In genomic region chr4:103179581-103179980, GRCm38 (mm10) we compare ENCODE assay signal across 12 mouse cellular contexts. TPM values are rescaled to one million over a fixed set of nuclear protein-coding genes. Genes with fewer than 3 reads are reported as not detected.
A peak's percentile ranks its signal among the peaks of the same experiment; 100 is the strongest.
DNase-seq lines count a peak whose midpoint lies in the region; ATAC-seq and TF ChIP-seq lines count a peak whose summit lies in the region.
"Had no signal": no experiment of that assay in that cellular context is flagged by ENCODE, and none has a peak within 500 bp of the region (broad histone marks: within the 10 kb centered on the region; RNA-seq: fewer than 3 reads in every experiment).

No protein-coding gene starts in this region.

- H3K9ac ChIP-seq in midbrain, embryonic 11.5 days (ENCODE audit: low read length), result no peak overlapping the region
- no peak overlapping the region for H3K9ac ChIP-seq in kidney, embryonic 16.5 days (replicated peaks; ENCODE audit: low read length)
- H3K9ac ChIP-seq: liver, embryonic 13.5 days; midbrain, embryonic 13.5 days had no signal

- 75% methylated on average over 3 of the region's 3 CpGs for WGBS in kidney, adult 2 months
- WGBS in midbrain, embryonic 11.5 days, result 82% methylated on average over 3 of the region's 3 CpGs
- 77% methylated on average over 3 of the region's 3 CpGs for WGBS in kidney, embryonic 16.5 days

- no peak for TF ChIP-seq CTCF in kidney, adult 2 months (conservative IDR thresholded peaks at IDR 0.05; ENCODE audit: insufficient read depth, insufficient read length, low read depth, low read length)
- no peak for TF ChIP-seq CTCF in brain, embryonic 14.5 days (IDR thresholded peaks at IDR 0.05; ENCODE audit: borderline replicate concordance, extremely low read depth, insufficient read depth, insufficient read length)

- no peak for TF ChIP-seq POLR2A in kidney, adult 2 months (IDR thresholded peaks at IDR 0.05; ENCODE audit: low read depth, low read length)
- no peak for TF ChIP-seq POLR2A in brain, embryonic 14.5 days (IDR thresholded peaks at IDR 0.05; ENCODE audit: borderline replicate concordance, extremely low read depth, insufficient read depth, insufficient read length, poor library complexity, severe bottlenecking)

- H3K27ac ChIP-seq in kidney, adult 2 months (ENCODE audit: insufficient read depth, low read depth, low read length), result no peak overlapping the region
- no peak overlapping the region for H3K27ac ChIP-seq in midbrain, embryonic 11.5 days (ENCODE audit: low read depth, low read length)
- H3K27ac ChIP-seq in kidney, embryonic 16.5 days (ENCODE audit: low read length), result no peak overlapping the region
- H3K27ac ChIP-seq: liver, embryonic 13.5 days; midbrain, embryonic 13.5 days had no signal

- H3K4me1 ChIP-seq in kidney, adult 2 months (ENCODE audit: control insufficient read depth, insufficient read depth, low read length), result peaks cover 3% of the 10 kb centered on the region; the same call in 1 of the 2 replicates
- no peaks in the 10 kb centered on the region for H3K4me1 ChIP-seq in midbrain, embryonic 11.5 days (ENCODE audit: control insufficient read depth, insufficient read depth, low read length)
- H3K4me1 ChIP-seq in kidney, embryonic 16.5 days (ENCODE audit: insufficient read depth, low read length), result peaks cover 11% of the 10 kb centered on the region; the same call in 1 of the 2 replicates
- H3K4me1 ChIP-seq: liver, embryonic 13.5 days had no signal

- no peak for DNase-seq in frontal cortex, postnatal 14 days (ENCODE audit: low spot score in 2 of 2)
- peak; percentile 13 for DNase-seq in kidney, adult 2 months
- DNase-seq in kidney, adult 8-10 months, result no peak
- DNase-seq in brain, embryonic 14.5 days (ENCODE audit: low read depth), result peak; percentile 65
- DNase-seq in skeletal muscle tissue, adult 2 months (ENCODE audit: low read depth, low spot score), result peak; percentile 15
- no peak for DNase-seq in midbrain, embryonic 11.5 days (ENCODE audit: low spot score, missing footprints)
- DNase-seq: cerebellum, adult 9-11 months; liver, embryonic 13.5 days; thymus, postnatal 25 days had no signal

- no peaks in the 10 kb centered on the region for H3K36me3 ChIP-seq in kidney, adult 2 months (ENCODE audit: control insufficient read depth, insufficient read depth, low read length)
- no peaks in the 10 kb centered on the region for H3K36me3 ChIP-seq in midbrain, embryonic 11.5 days (ENCODE audit: control insufficient read depth, insufficient read depth, low read length)
- peaks cover 15% of the 10 kb centered on the region; the same call in 1 of the 2 replicates for H3K36me3 ChIP-seq in kidney, embryonic 16.5 days (ENCODE audit: insufficient read depth, low read length)

- no peaks in the 10 kb centered on the region for H3K9me3 ChIP-seq in midbrain, embryonic 11.5 days (ENCODE audit: control insufficient read depth, low read length)
- H3K9me3 ChIP-seq in kidney, embryonic 16.5 days (ENCODE audit: low read length), result no peaks in the 10 kb centered on the region
- H3K9me3 ChIP-seq: liver, embryonic 13.5 days; midbrain, embryonic 13.5 days had no signal

- H3K4me2 ChIP-seq in midbrain, embryonic 11.5 days, result no peak overlapping the region
- H3K4me2 ChIP-seq in kidney, embryonic 16.5 days (replicated peaks; ENCODE audit: low read depth, low read length), result no peak overlapping the region
- H3K4me2 ChIP-seq: liver, embryonic 13.5 days; midbrain, embryonic 13.5 days had no signal

- H3K27me3 ChIP-seq in kidney, adult 2 months (replicated peaks; ENCODE audit: control insufficient read depth, insufficient read depth, low read length), result no peaks in the 10 kb centered on the region
- no peaks in the 10 kb centered on the region for H3K27me3 ChIP-seq in midbrain, embryonic 11.5 days (ENCODE audit: control insufficient read depth, insufficient read depth, low read length)
- no peaks in the 10 kb centered on the region for H3K27me3 ChIP-seq in kidney, embryonic 16.5 days (ENCODE audit: insufficient read depth, low read length)
- H3K27me3 ChIP-seq: liver, embryonic 13.5 days; midbrain, embryonic 13.5 days had no signal

- no peak overlapping the region for H3K4me3 ChIP-seq in kidney, adult 2 months (ENCODE audit: insufficient read depth, low read depth, low read length)
- H3K4me3 ChIP-seq in midbrain, embryonic 11.5 days (ENCODE audit: low read depth, low read length), result no peak overlapping the region
- H3K4me3 ChIP-seq in kidney, embryonic 16.5 days (ENCODE audit: low read length), result no peak overlapping the region
- H3K4me3 ChIP-seq: liver, embryonic 13.5 days; midbrain, embryonic 13.5 days had no signal

- peak; percentile 42 for ATAC-seq in frontal cortex, adult (ENCODE audit: low TSS enrichment)
- no peak for ATAC-seq in midbrain, embryonic 11.5 days (ENCODE audit: low FRiP score)
- no peak for ATAC-seq in kidney, embryonic 16.5 days (ENCODE audit: low FRiP score, low TSS enrichment)
- ATAC-seq: midbrain, embryonic 13.5 days had no signal

RNA-seq across cellular contexts. Expression of gene Slc35d1, which starts 35.4 kb away (rescaled TPM):
- polyA plus RNA-seq in kidney, adult 2 months (2012; rRNA removed), result 13.3 and 15.9 TPM in 2 replicates
- 6.4 and 8.4 TPM in 2 replicates for polyA plus RNA-seq in brain, embryonic 14.5 days (2012; rRNA removed)
- polyA plus RNA-seq in midbrain, embryonic 11.5 days (2014; fragmentation: Nextera tagmentation; extraction: Ambion mirVana), result 8.6 and 9.8 TPM in 2 replicates
- polyA plus RNA-seq in kidney, embryonic 16.5 days (2015; fragmentation: Nextera tagmentation; extraction: Ambion mirVana), result 7.3 and 8.2 TPM in 2 replicates

Comparison
In these comparisons a context has a peak if more than half of its experiments do, and no peak if none do; other contexts are left out.
1. DNase-seq: peak in kidney, adult 2 months (single experiment), brain, embryonic 14.5 days (single experiment) and skeletal muscle tissue, adult 2 months (single experiment); none in frontal cortex, postnatal 14 days (0 of 2), kidney, adult 8-10 months (0 of 2) and midbrain, embryonic 11.5 days (single experiment).